Mouse (Mus musculus) cerebellum, adult 2 months (tissue): ENCODE measurements around the gene Add3. TPM values are rescaled to one million over a fixed set of nuclear protein-coding genes. Genes with fewer than 3 reads are reported as not detected.
A peak's percentile ranks its signal among the peaks of the same experiment; 100 is the strongest.

Source experiments
- DNase-seq, 2 experiments: peaks; one replicate each; pipeline ENCODE4 v3.0.0; 2021
- H3K27ac ChIP-seq: fragments of 200-500 bp; 2 replicates; pipeline ENCODE4 v1.5.1; 2012; ENCODE audit warnings: low read length, control low read depth, inconsistent platforms; ENCODE audit not compliant: insufficient read depth
- H3K27me3 ChIP-seq: fragments of 200-500 bp; 2 replicates; pipeline ENCODE4 v1.6.1; 2012; ENCODE audit warnings: inconsistent platforms, mild to moderate bottlenecking, low read length, moderate library complexity; ENCODE audit not compliant: control insufficient read depth, insufficient read depth
- H3K4me1 ChIP-seq: fragments of 200-500 bp; 2 replicates; pipeline ENCODE4 v1.6.1; 2011; ENCODE audit warnings: low read length; ENCODE audit not compliant: control insufficient read depth, insufficient read depth
- H3K4me3 ChIP-seq: fragments of 200-500 bp; replicated peaks from 2 replicates; pipeline ENCODE3; 2011; ENCODE audit warnings: mild to moderate bottlenecking, low read depth, low read length, control low read depth; ENCODE audit not compliant: insufficient read depth
- CTCF ChIP-seq: fragments of 200-500 bp; IDR thresholded peaks from 2 replicates; pipeline ENCODE4 v1.5.1; 2011; ENCODE audit warnings: low read depth, mild to moderate bottlenecking, control low read depth, low read length, moderate library complexity, borderline replicate concordance; ENCODE audit not compliant: insufficient read depth
- POLR2A ChIP-seq: fragments of 200-500 bp; IDR thresholded peaks from 2 replicates; pipeline ENCODE4 v1.6.1; 2011; ENCODE audit warnings: low read length, control low read depth, borderline replicate concordance; ENCODE audit not compliant: insufficient read depth
- WGBS: fragments of 180-500 bp; shearing (Covaris S2); methylation state at CpG from one replicate; pipeline ENCODE4 v1.1.7; 2018; 5-methylcytosine and 5-hydroxymethylcytosine counted together
- polyA plus RNA-seq: library from polyadenylated mRNA; depleted of rRNA; stranded (reverse); fragments of >200 nt; gene quantifications from 2 replicates; pipeline ENCODE4 v1.2.3, GENCODE M21; 2012

Gene Add3
- polyA plus RNA-seq, 1 experiment: 80.2 TPM

DNA sequence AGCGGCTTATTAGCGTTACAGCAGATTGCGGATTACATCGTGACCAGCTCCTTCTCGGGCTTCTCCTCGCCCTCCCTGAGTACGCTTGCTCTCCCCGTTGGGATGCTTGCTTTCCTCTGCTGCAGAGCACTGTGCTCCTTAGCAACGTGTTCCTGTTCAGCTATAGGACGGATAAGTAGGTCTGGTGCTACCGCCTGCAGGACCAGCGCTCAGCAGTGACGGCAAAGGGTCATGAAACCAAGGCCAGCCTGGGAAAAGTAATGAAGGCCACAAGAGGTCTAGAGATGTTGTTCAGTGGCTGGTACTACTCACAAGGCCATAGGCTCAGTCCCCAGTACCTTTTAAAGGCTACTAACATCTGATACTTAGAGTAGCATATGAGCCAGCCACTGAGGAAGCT lies 86.4 kb downstream of the Add3 start:
- TF ChIP-seq CTCF: no peak
- no peak for TF ChIP-seq POLR2A
- no peak overlapping the region for H3K27ac ChIP-seq
- H3K4me1 ChIP-seq: peaks cover 8% of the 10 kb centered on the region
- no peak overlapping the region for H3K4me3 ChIP-seq
- no peaks in the 10 kb centered on the region for H3K27me3 ChIP-seq
- DNase-seq: no peak
- WGBS: 84% methylated on average over 13 of the region's 13 CpGs

DNA sequence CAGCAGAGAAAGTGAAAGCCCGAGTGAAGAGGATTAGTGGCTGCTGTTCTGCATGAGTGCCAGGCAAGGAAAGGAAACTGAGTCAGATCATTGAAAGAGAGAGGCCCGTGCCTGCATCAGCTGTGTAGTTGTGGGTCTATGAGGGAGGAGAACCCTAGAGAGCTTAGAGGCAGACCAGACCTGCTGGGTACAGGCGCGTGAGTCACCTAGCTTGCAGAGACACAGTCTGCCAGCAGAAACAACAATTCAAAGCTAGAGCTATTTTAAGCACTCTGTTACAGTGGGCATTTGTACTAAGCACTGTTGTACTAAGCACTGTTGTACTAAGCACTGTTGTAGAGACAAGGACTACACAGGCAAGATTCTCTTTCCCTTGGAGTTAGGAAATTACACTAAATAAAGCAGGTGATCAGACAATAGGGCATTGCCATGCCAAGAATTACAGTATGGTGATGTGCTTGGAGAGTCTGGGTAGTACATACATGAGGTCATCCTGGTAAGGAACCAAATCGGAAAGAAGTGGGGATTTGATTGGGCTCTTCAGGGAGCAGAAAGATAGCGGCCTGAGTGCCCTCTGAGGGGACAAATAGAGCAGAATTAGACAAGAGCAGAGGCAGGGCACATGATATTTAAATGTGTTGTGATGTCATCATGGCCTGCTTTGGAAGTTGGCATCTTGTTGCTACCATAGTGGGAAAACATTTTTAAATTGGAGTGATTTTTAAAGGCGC lies 88.0 kb downstream of the Add3 start:
- DNase-seq: peak; percentile 51 to 77
- H3K4me3 ChIP-seq: no peak overlapping the region
- H3K27ac ChIP-seq: peak overlapping the region; percentile 84
- TF ChIP-seq CTCF (no peak), POLR2A (no peak)
- 31% methylated on average over 7 of the region's 7 CpGs for WGBS
- H3K27me3 ChIP-seq: no peaks in the 10 kb centered on the region
- peaks cover 8% of the 10 kb centered on the region for H3K4me1 ChIP-seq

DNA sequence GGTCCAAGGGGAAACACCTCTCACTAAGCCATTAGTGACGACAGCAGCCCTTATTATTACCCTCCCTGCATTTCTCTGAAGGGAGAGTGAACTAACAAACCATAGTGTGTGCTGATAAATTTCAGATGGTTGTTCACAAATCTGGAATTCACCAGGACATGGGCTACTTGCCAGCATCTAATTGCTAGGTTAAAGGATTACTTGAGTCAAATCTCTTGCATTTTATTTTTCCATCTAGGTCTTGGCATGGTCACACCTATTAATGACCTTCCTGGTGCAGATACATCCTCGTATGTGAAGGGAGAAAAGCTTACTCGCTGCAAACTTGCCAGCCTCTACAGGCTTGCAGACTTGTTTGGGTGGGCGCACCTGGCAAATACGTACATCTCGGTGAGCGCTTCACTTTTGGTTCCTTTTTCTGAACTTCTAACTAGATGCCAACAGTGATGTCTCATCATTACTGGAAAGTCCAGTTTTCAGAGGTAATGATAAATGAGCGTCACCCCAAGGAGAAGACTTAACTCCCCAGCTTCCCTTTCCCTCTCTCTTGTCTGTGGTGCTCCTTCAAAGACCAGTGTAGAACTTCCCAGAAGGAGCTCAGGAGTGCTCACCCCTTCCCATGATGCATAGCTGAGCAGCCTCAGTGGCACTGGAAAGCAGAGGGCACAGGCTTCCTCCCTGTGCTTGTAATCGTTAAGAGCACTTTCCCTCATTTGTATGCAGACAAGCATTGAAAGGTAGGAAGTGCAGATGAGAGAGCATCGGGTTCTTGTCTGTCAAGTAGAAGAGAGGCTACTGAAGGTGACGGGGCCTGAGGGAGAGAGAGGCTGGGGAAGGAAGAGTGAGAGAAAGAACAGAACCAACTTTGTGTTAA lies 90.9 kb downstream of the Add3 start:
- Histone ChIP-seq H3K4me1 (peaks cover 8% of the 10 kb centered on the region), H3K4me3 (no peak overlapping the region), H3K27ac (no peak overlapping the region), H3K27me3 (no peaks in the 10 kb centered on the region)
- no peak for TF ChIP-seq CTCF
- no peak for TF ChIP-seq POLR2A
- DNase-seq: no peak
- WGBS: 79% methylated on average over 11 of the region's 11 CpGs

DNA sequence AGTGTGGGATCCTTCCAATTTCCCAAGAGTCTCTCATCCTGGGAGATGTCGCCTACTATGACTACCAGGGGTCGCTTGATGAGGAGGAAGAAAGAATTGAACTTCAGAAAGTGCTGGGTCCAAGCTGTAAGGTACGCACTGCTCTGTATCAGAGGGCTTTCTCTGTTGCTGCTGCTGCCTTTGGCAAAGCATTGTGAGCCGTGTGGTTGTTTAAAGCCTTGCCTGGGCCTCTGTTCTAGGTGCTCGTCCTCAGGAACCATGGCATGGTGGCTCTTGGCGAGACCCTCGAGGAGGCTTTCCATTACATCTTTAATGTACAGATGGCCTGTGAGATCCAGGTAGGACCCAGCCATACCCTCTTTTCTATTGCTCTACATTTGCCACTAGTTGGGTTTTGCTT lies 93.3 kb downstream of the Add3 start:
- TF ChIP-seq POLR2A (no peak), CTCF (no peak)
- Histone ChIP-seq H3K27ac (no peak overlapping the region), H3K27me3 (no peaks in the 10 kb centered on the region), H3K4me1 (peaks cover under 1% of the 10 kb centered on the region; the same call in 1 of the 2 replicates), H3K4me3 (no peak overlapping the region)
- 92% methylated on average over 7 of the region's 7 CpGs for WGBS
- DNase-seq: no peak

DNA sequence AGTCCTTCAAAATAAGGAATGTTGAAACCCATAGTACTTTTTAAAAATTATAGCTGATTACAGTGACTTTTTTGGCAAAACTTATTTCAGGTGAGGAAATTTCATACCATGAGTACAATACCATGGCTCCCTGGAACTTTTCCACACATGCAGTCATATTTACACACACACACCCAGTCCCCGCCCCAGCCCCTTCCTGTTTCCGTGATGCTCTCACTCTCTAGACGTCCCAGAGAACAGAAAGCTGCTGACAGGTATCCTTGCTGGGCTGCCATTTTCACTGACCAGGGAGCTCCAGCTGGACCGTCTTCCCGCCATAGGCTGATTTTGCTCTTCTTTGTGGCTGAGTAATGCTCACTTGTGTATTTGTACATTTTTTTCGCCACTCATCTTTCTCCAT lies 101.6 kb downstream of the Add3 start:
- Histone ChIP-seq H3K27me3 (no peaks in the 10 kb centered on the region), H3K27ac (no peak overlapping the region), H3K4me1 (no peaks in the 10 kb centered on the region), H3K4me3 (no peak overlapping the region)
- TF ChIP-seq POLR2A (no peak), CTCF (no peak)
- 86% methylated on average over 6 of the region's 6 CpGs for WGBS
- no peak for DNase-seq

DNA sequence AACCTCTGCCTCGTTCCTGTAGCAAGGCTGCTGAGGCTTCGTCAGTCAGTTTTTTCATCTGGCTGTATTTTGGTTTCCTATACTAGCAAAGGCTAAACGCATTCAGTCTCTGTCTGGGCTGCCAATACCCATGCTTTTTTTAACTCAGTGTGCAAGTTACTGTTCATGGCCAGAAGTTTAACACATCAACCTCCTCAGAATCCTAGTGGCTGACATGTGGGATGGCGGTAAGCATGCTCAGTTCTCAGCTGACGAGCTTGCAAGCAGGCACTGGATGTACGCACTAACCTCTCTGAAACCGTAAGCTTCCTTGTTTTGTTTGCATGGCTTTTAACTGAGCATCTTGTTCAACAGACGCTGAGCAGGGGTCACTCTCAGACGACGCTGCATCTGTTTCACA lies 103.7 kb downstream of the Add3 start:
- WGBS: 80% methylated on average over 10 of the region's 10 CpGs
- H3K4me1 ChIP-seq: no peaks in the 10 kb centered on the region

DNA sequence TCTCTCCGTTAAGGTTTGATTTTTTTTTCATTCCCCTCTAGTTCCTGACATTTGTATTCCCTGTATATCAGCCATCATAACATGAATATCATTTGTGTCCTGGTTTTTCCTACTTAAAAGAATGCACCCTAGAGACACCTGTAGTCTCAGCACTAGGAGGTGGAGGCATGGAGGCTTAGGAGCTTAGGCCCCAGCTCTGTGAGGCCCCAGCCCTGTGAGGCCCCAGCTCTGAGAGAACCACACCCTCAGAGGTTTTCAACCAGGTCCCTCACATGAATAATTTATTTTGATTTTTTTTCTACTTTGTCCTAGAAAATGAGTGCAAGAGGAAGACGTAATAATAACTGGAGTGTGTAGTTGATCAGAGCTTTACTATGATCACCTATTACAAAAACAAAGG lies 107.3 kb downstream of the Add3 start:
- Histone ChIP-seq H3K27me3 (no peaks in the 10 kb centered on the region), H3K27ac (no peak overlapping the region), H3K4me3 (no peak overlapping the region), H3K4me1 (no peaks in the 10 kb centered on the region)
- 57% methylated on average over 2 of the region's 2 CpGs for WGBS
- TF ChIP-seq CTCF (no peak), POLR2A (no peak)
- DNase-seq: no peak

More for the DNA sequence above, 103.7 kb downstream of the Add3 start:
- no peak overlapping the region for H3K4me3 ChIP-seq
- H3K27ac ChIP-seq: no peak overlapping the region
- DNase-seq: no peak
- H3K27me3 ChIP-seq: no peaks in the 10 kb centered on the region
- TF ChIP-seq CTCF (no peak), POLR2A (no peak)

DNA sequence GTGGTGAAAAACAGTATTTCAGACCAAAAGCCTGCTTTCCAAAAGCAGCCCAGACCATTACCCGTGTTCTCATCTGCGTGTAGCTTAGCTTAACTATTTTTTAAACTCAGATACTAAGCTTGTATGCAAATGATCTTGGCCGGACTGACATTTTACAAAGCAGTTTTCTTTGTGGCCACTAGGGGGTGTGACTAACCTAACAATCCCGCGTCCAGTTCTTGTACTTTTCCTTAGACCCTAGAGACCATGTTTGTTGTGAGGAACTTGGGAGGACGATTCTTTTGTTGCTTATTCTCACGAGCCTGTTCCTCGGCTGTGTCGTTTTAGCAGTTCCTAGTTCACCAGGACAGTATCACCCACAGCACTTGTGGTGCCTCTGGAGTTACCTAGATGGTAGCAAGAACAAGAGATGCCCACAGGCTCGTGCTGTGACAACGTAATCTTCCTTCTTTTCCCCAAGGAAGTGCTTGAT lies 107.8 kb downstream of the Add3 start:
- Histone ChIP-seq H3K27ac (no peak overlapping the region), H3K27me3 (no peaks in the 10 kb centered on the region), H3K4me3 (no peak overlapping the region), H3K4me1 (no peaks in the 10 kb centered on the region)
- WGBS: 12% methylated on average over 11 of the region's 11 CpGs
- DNase-seq: peak; percentile 65 to 66
- no peak for TF ChIP-seq POLR2A
- peak; percentile 55; the same call in 1 of the 2 replicates for TF ChIP-seq CTCF
